Mouse (Mus musculus): ENCODE measurements around the gene Ttc38. TPM values are rescaled to one million over a fixed set of nuclear protein-coding genes. Genes with fewer than 3 reads are reported as not detected.

Gene Ttc38
- 2.7 and 4.0 TPM in 2 replicates for polyA plus RNA-seq (2014; fragmentation: Nextera tagmentation; extraction: Ambion mirVana)

DNA sequence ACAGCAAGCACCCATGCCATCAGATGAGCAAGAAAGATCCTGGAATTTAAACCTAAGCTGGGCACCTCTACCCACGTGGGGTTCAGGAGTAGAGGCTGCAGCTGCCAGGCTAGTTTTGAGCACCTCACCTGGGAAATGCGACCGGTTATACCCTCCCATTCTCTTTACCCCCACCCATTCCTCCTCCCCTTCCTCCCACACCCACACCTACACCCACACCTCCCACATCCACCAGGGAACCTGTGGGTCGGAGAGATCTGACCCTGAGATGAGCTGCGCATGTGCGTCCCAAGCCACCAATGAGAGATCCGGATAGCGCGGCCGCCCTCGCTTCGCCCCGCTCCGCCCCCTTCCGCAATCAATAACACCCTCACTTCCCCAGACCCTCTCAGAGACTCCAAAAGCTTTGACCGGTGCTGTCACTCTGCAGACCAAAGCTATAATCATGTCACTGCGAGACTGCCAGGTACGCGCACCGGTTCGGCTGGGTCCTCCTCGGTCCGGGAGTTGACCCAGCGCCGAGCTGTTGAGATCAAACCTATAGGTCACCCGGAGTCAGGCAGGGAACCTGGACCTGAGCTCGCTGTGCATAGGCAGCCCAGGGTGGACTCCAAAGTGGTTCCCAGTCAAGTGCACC, at the start of gene Ttc38:
Ttc38 (plus strand) TSS at position 353 of the 637 bp plus-strand sequence.
- Histone ChIP-seq H3K27me3 (ENCODE audit: control insufficient read depth, insufficient read depth, low read length) (no peaks in the 10 kb centered on the region), H3K27ac (ENCODE audit: low read depth, low read length) (no peak within 1 kb of the TSS)

DNA sequence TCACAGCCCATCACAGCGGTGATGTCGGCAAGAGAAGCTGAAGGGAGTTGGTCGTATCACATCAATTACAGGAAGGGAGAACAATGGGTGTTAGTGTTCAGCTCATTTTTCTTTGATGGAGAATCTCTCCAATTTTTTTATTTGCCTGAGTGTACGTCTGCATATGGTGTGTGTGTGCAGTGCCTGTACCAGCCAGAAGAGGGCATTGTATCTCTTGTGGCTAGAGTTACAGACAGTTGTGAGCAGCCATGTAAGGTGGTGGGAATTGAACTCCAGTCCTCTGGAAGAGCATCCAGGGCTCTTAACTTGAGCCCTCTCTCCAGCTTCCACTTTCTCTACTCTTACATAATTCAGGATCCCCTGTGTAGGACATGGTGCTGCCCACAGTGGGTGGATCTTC, 49.0 kb upstream of the Ttc38 start:
- no peaks in the 10 kb centered on the region for H3K9me3 ChIP-seq (replicated peaks; ENCODE audit: control insufficient read depth, low read length)
- no peak for ATAC-seq (replicated peaks; ENCODE audit: insufficient number of reproducible peaks, low FRiP score, low TSS enrichment)
- no peak overlapping the region for H3K4me2 ChIP-seq
- H3K4me3 ChIP-seq (ENCODE audit: low read depth, low read length): no peak overlapping the region
- H3K4me1 ChIP-seq (ENCODE audit: control insufficient read depth, insufficient read depth, low read length): no peaks in the 10 kb centered on the region
- H3K27me3 ChIP-seq (ENCODE audit: control insufficient read depth, insufficient read depth, low read length): no peaks in the 10 kb centered on the region
- no peak overlapping the region for H3K27ac ChIP-seq (ENCODE audit: low read depth, low read length)
- H3K9ac ChIP-seq (ENCODE audit: low read depth, low read length): no peak overlapping the region
- no peaks in the 10 kb centered on the region for H3K36me3 ChIP-seq (ENCODE audit: control insufficient read depth, insufficient read depth, low read length)
- 87% methylated on average over 4 of the region's 4 CpGs for WGBS (ENCODE audit: insufficient replicate concordance)

More for the DNA sequence above, at the start of gene Ttc38:
- H3K4me1 ChIP-seq (ENCODE audit: control insufficient read depth, insufficient read depth, low read length): peaks cover 2% of the 10 kb centered on the region; the same call in 1 of the 2 replicates
- peak within 1 kb of the TSS; percentile 77 for H3K4me2 ChIP-seq
- ATAC-seq (replicated peaks; ENCODE audit: insufficient number of reproducible peaks, low FRiP score, low TSS enrichment): peak; percentile 60
- H3K9me3 ChIP-seq (replicated peaks; ENCODE audit: control insufficient read depth, low read length): no peaks in the 10 kb centered on the region
- peak within 1 kb of the TSS; percentile 66 for H3K9ac ChIP-seq (ENCODE audit: low read depth, low read length)
- peak within 1 kb of the TSS; percentile 61 for H3K4me3 ChIP-seq (ENCODE audit: low read depth, low read length)
- WGBS (ENCODE audit: insufficient replicate concordance): 2% methylated on average over 27 of the region's 27 CpGs
- H3K36me3 ChIP-seq (ENCODE audit: control insufficient read depth, insufficient read depth, low read length): no peaks in the 10 kb centered on the region

DNA sequence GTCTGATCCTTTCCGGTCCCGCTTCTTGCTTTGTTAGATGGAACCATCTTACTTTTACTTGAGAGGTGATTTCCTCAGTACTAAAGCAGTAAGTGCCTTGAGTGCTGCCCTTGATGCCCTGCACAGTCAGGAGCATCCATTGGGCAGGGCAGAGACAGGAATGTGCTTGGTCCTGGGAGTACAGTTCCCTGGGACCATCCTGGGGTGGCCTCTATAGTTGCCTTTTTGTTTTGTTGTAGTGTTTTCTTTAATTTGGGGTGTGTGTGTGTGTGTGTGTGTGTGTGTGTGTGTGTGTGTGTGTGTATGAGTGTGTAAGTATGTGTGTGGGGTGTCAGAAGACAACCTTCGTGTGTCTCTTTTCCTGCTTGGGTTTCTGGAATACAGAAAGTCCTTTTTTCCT, 47.8 kb upstream of the Ttc38 start:
- no peak overlapping the region for H3K4me3 ChIP-seq (ENCODE audit: low read depth, low read length)

DNA sequence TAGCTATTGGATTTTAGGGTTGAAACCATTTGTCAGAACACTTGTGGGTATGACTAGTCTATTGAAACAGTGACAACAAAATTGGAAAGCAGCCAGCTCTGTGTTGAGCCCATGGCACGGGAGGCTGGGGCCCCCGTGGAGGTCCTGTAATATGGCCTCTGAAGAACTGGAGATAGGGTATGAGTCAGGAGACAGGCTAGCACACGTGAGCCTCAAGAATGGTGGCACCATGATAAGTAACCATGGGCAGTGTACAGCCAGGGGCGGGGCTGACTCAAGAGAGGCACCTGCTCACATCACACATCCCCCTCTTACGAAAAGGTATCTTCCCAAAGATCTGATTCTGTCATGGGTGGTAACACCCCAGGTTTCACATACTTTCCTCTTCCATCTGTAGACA, 45.4 kb upstream of the Ttc38 start:
- no peak overlapping the region for H3K27ac ChIP-seq (ENCODE audit: low read depth, low read length)
- H3K27me3 ChIP-seq (ENCODE audit: control insufficient read depth, insufficient read depth, low read length): no peaks in the 10 kb centered on the region; the same call in 1 of the 2 replicates
- H3K4me1 ChIP-seq (ENCODE audit: control insufficient read depth, insufficient read depth, low read length): peaks cover 3% of the 10 kb centered on the region; the same call in 1 of the 2 replicates
- H3K4me3 ChIP-seq (ENCODE audit: low read depth, low read length): no peak overlapping the region
- no peak for ATAC-seq (replicated peaks; ENCODE audit: insufficient number of reproducible peaks, low FRiP score, low TSS enrichment)
- H3K4me2 ChIP-seq: no peak overlapping the region
- no peak overlapping the region for H3K9ac ChIP-seq (ENCODE audit: low read depth, low read length)
- H3K9me3 ChIP-seq (replicated peaks; ENCODE audit: control insufficient read depth, low read length): no peaks in the 10 kb centered on the region
- no peaks in the 10 kb centered on the region for H3K36me3 ChIP-seq (ENCODE audit: control insufficient read depth, insufficient read depth, low read length)
- WGBS (ENCODE audit: insufficient replicate concordance): 62% methylated on average over 5 of the region's 5 CpGs

More for the DNA sequence above, 47.8 kb upstream of the Ttc38 start:
- H3K27me3 ChIP-seq (ENCODE audit: control insufficient read depth, insufficient read depth, low read length): no peaks in the 10 kb centered on the region
- peaks cover 3% of the 10 kb centered on the region; the same call in 1 of the 2 replicates for H3K4me1 ChIP-seq (ENCODE audit: control insufficient read depth, insufficient read depth, low read length)
- no peaks in the 10 kb centered on the region for H3K9me3 ChIP-seq (replicated peaks; ENCODE audit: control insufficient read depth, low read length)
- no peak for ATAC-seq (replicated peaks; ENCODE audit: insufficient number of reproducible peaks, low FRiP score, low TSS enrichment)
- no peaks in the 10 kb centered on the region for H3K36me3 ChIP-seq (ENCODE audit: control insufficient read depth, insufficient read depth, low read length)
- WGBS (ENCODE audit: insufficient replicate concordance): 81% methylated on average over 3 of the region's 3 CpGs
- no peak overlapping the region for H3K9ac ChIP-seq (ENCODE audit: low read depth, low read length)
- H3K4me2 ChIP-seq: no peak overlapping the region
- H3K27ac ChIP-seq (ENCODE audit: low read depth, low read length): no peak overlapping the region

DNA sequence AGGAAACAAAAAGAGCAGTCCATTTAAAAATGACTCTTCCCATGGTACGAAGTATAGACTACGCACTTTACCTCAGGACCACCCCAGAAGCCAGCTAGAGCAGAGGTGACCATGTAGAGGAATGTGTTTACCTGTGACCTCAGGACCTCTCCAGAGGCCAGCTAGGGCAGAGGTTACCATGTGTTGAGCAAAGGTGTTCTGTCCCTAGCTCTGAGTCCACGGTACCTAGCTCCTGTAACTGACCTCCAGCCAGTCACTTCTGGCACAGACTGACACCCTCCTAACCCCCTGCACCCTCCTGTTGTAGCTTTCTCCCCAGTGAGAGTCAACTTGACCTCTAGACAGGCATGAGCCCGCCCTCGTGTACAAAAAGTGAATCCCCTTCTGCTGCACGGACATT, 44.6 kb upstream of the Ttc38 start:
- Histone ChIP-seq H3K36me3 (ENCODE audit: control insufficient read depth, insufficient read depth, low read length) (no peaks in the 10 kb centered on the region), H3K4me1 (ENCODE audit: control insufficient read depth, insufficient read depth, low read length) (peaks cover 3% of the 10 kb centered on the region; the same call in 1 of the 2 replicates), H3K4me2 (no peak overlapping the region), H3K27me3 (ENCODE audit: control insufficient read depth, insufficient read depth, low read length) (no peaks in the 10 kb centered on the region; the same call in 1 of the 2 replicates), H3K27ac (ENCODE audit: low read depth, low read length) (no peak overlapping the region), H3K9ac (ENCODE audit: low read depth, low read length) (no peak overlapping the region), H3K9me3 (replicated peaks; ENCODE audit: control insufficient read depth, low read length) (no peaks in the 10 kb centered on the region), H3K4me3 (ENCODE audit: low read depth, low read length) (no peak overlapping the region)
- WGBS (ENCODE audit: insufficient replicate concordance): 88% methylated on average over 6 of the region's 6 CpGs
- ATAC-seq (replicated peaks; ENCODE audit: insufficient number of reproducible peaks, low FRiP score, low TSS enrichment): no peak

DNA sequence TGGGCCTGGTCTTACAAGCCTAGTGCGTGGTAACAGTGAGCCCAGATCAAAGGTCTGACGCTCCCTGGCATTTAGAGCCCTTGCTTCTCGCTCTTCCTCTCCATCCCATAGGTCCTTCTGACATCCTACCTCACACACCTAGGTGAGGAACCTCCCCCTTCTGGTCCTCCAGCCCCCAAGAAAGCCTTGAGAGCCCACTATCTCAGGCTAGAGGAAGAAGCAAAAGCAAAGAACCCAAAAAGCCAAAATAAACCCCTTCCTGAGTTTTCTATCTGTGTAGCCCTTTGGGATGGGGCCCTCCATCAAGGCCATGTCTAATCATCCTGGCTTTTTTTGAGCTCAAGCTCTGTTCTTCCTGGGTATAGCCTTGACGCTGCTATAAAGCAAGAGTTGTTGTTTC, 44.1 kb upstream of the Ttc38 start:
- Histone ChIP-seq H3K9ac (ENCODE audit: low read depth, low read length) (no peak overlapping the region), H3K4me2 (no peak overlapping the region), H3K4me1 (ENCODE audit: control insufficient read depth, insufficient read depth, low read length) (peaks cover 3% of the 10 kb centered on the region; the same call in 1 of the 2 replicates), H3K36me3 (ENCODE audit: control insufficient read depth, insufficient read depth, low read length) (no peaks in the 10 kb centered on the region), H3K4me3 (ENCODE audit: low read depth, low read length) (no peak overlapping the region), H3K9me3 (replicated peaks; ENCODE audit: control insufficient read depth, low read length) (no peaks in the 10 kb centered on the region), H3K27ac (ENCODE audit: low read depth, low read length) (no peak overlapping the region), H3K27me3 (ENCODE audit: control insufficient read depth, insufficient read depth, low read length) (no peaks in the 10 kb centered on the region; the same call in 1 of the 2 replicates)
- ATAC-seq (replicated peaks; ENCODE audit: insufficient number of reproducible peaks, low FRiP score, low TSS enrichment): no peak
- WGBS (ENCODE audit: insufficient replicate concordance): 92% methylated on average over 4 of the region's 4 CpGs

DNA sequence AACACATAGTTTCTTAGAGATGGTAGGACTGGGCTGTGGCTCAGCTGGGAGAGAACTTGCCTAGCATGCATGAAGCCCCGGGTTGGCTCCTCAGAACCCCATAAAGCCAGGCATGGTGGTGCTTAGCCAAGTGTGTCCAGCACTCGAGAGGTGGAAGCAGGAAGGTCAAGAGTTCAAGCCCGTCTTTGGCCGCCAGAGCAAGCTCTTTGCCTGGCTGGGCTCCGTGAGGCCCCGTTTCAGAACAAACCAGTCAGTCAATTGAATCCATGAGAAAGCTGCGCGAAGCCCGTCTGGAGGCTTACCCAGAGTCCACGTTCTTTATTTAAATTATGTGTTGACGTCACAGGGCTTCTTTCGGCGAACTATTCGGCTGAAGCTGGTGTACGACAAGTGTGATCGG, 43.5 kb upstream of the Ttc38 start:
- WGBS (ENCODE audit: insufficient replicate concordance): 75% methylated on average over 16 of the region's 16 CpGs
- Histone ChIP-seq H3K36me3 (ENCODE audit: control insufficient read depth, insufficient read depth, low read length) (no peaks in the 10 kb centered on the region), H3K9ac (ENCODE audit: low read depth, low read length) (0 out of 2 replicates have a peak overlapping the region, but pooled peaks have one; percentile 6), H3K27me3 (ENCODE audit: control insufficient read depth, insufficient read depth, low read length) (no peaks in the 10 kb centered on the region; the same call in 1 of the 2 replicates), H3K4me1 (ENCODE audit: control insufficient read depth, insufficient read depth, low read length) (peaks cover 3% of the 10 kb centered on the region; the same call in 1 of the 2 replicates), H3K27ac (ENCODE audit: low read depth, low read length) (no peak overlapping the region), H3K9me3 (replicated peaks; ENCODE audit: control insufficient read depth, low read length) (no peaks in the 10 kb centered on the region), H3K4me2 (no peak overlapping the region), H3K4me3 (ENCODE audit: low read depth, low read length) (no peak overlapping the region)
- no peak for ATAC-seq (replicated peaks; ENCODE audit: insufficient number of reproducible peaks, low FRiP score, low TSS enrichment)

DNA sequence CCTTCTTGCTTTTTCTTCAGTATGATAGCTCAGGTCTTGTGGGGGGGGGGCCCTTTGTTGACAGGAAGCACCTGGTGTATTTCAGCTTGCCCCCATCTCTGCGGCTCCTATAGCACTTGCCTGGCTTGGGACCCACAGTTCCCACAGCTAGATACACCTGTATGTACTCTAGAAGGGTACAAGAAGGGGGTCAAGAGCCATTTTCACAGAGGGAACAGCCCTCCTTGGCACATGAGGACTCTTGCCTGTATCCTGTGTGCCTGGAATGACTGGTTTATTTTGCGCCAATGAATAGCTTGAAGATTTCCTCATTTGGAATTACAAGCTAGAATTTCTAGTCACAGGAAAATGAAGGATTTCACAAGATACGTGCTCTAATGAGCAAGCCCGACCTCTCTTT, 40.7 kb upstream of the Ttc38 start:
- ATAC-seq (replicated peaks; ENCODE audit: insufficient number of reproducible peaks, low FRiP score, low TSS enrichment): no peak
- WGBS (ENCODE audit: insufficient replicate concordance): 82% methylated on average over 4 of the region's 4 CpGs
- no peak overlapping the region for H3K27ac ChIP-seq (ENCODE audit: low read depth, low read length)

DNA sequence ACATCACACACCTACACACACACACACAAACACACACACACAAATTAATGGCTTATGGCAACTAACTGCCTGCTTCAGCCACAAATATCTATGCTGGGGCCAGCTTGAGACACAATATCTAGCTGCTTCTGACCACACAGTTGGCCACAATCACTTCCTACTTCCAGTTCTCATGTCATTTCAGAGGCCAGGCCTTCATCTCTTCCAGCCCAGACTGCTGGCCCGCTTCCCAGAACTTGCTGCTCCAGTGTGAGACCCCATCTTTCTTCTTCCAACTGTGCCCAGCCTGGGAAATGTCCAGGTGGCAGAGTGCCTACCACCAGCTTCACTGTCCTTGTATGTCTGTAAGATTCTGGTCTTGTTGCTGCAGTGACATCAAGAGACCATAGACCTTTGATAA, 39.3 kb upstream of the Ttc38 start:
- Histone ChIP-seq H3K9me3 (replicated peaks; ENCODE audit: control insufficient read depth, low read length) (no peaks in the 10 kb centered on the region), H3K9ac (ENCODE audit: low read depth, low read length) (no peak overlapping the region), H3K4me1 (ENCODE audit: control insufficient read depth, insufficient read depth, low read length) (peaks cover 3% of the 10 kb centered on the region; the same call in 1 of the 2 replicates), H3K36me3 (ENCODE audit: control insufficient read depth, insufficient read depth, low read length) (no peaks in the 10 kb centered on the region), H3K4me2 (no peak overlapping the region), H3K27ac (ENCODE audit: low read depth, low read length) (no peak overlapping the region), H3K27me3 (ENCODE audit: control insufficient read depth, insufficient read depth, low read length) (no peaks in the 10 kb centered on the region; the same call in 1 of the 2 replicates), H3K4me3 (ENCODE audit: low read depth, low read length) (no peak overlapping the region)
- ATAC-seq (replicated peaks; ENCODE audit: insufficient number of reproducible peaks, low FRiP score, low TSS enrichment): no peak
- WGBS (ENCODE audit: insufficient replicate concordance): 65% methylated on average over 1 of the region's 1 CpGs

More for the DNA sequence above, 40.7 kb upstream of the Ttc38 start:
- no peaks in the 10 kb centered on the region; the same call in 1 of the 2 replicates for H3K27me3 ChIP-seq (ENCODE audit: control insufficient read depth, insufficient read depth, low read length)
- H3K4me3 ChIP-seq (ENCODE audit: low read depth, low read length): no peak overlapping the region
- H3K4me1 ChIP-seq (ENCODE audit: control insufficient read depth, insufficient read depth, low read length): peaks cover 3% of the 10 kb centered on the region; the same call in 1 of the 2 replicates
- no peak overlapping the region for H3K4me2 ChIP-seq
- no peak overlapping the region for H3K9ac ChIP-seq (ENCODE audit: low read depth, low read length)
- H3K36me3 ChIP-seq (ENCODE audit: control insufficient read depth, insufficient read depth, low read length): no peaks in the 10 kb centered on the region
- no peaks in the 10 kb centered on the region for H3K9me3 ChIP-seq (replicated peaks; ENCODE audit: control insufficient read depth, low read length)
